Mouse (Mus musculus): Measurements from ENCODE around the gene Dnah12.

Gene Dnah12

GRCm38 (mm10) chr14:26878756-26879155 is 185.7 kb downstream of the Dnah12 start:
- in situ Hi-C loops (cut with MboI, MseI), result no loop called here

GRCm38 (mm10) chr14:26879976-26880375 is 186.9 kb downstream of the Dnah12 start:
- in situ Hi-C loops (cut with MboI, MseI), result no loop called here

DNA sequence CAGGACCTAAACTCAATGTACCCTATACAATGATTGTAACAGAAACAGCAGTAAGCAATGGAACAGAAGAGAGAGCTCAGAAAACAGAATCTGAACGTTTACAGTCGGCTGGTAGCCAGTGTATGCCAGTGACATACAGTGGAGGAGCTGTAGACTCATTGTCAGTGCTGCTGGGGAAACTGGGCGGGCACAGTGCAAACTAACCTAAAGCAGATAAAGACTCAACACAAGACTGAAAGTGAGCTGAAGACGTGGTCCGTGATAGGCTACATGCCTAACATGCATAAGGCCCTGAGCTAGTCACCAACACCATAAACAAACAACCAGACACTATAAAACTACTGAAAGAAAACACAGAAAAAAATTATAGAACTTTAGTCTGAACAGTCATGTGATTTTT is 188.6 kb downstream of the Dnah12 start:
- in situ Hi-C loops (cut with MboI, MseI), result no loop called here

GRCm38 (mm10) chr14:26887244-26887643 is 194.2 kb downstream of the Dnah12 start:
- in situ Hi-C loops (cut with MboI, MseI), result no loop called here

DNA sequence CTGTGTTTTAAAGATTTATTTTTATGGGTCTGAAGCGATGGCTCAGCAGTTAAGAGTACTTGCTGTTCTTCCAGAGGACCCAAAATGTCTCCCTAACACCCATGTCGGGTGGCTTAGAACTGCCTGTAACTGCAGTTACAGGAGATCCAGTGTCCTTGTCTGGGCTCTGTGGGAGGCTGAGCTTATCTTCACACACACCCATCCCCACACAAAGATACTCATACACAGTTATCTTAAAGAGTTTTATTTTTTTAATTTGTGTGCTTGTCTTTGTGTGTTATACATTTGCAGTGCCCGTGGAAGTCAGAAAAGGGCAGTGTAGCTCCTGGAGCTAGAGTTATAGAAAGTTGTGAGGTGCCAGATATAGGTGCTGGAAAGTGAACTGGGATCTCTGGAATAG is 197.7 kb downstream of the Dnah12 start:
- in situ Hi-C loops (cut with MboI, MseI), result no loop called here

- in situ Hi-C loops (cut with MboI, MseI), result no loop called here
These were observed 201.3 kb downstream of the Dnah12 start, which contains the start of gene Asb14 for GRCm38 (mm10) chr14:26894392-26894791. TSS of gene Asb14 (plus strand) at chr14:26894557.

DNA sequence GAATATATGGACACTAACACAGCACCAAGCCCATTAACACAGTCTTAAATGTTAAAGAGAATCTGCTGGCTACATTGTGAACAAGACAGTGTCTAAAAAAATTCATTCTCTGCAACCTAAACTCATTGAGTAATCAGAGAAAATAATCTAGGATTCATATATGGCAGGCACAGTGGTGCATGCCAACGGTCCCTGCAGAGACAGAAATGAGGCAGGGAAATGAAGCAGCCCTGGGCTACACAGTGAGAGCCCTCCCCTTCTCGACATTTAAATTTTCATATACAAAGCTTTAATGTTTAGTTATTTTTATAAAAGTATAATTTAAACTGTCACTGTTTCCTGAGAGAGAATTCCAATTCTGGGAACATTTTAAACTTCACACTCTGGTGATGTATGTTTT is 206.4 kb downstream of the Dnah12 start:
- in situ Hi-C loops (cut with MboI, MseI), result no loop called here

- in situ Hi-C loops (cut with MboI, MseI), result no loop called here
These were observed 207.8 kb downstream of the Dnah12 start for GRCm38 (mm10) chr14:26900893-26901292.

- in situ Hi-C loops (cut with MboI, MseI), result no loop called here
These were observed 214.3 kb downstream of the Dnah12 start for GRCm38 (mm10) chr14:26907401-26907800.

- in situ Hi-C loops (cut with MboI, MseI), result loop anchor here (5.0 kb wide), 1 partner anchor 83 kb away; no protein-coding TSS in a partner anchor
These were observed 217.4 kb downstream of the Dnah12 start for GRCm38 (mm10) chr14:26910461-26910860.

- in situ Hi-C loops (cut with MboI, MseI), result loop anchor here (5.0 kb wide), 1 partner anchor 84 kb away; no protein-coding TSS in a partner anchor
These were observed 218.1 kb downstream of the Dnah12 start for GRCm38 (mm10) chr14:26911201-26911600.

DNA sequence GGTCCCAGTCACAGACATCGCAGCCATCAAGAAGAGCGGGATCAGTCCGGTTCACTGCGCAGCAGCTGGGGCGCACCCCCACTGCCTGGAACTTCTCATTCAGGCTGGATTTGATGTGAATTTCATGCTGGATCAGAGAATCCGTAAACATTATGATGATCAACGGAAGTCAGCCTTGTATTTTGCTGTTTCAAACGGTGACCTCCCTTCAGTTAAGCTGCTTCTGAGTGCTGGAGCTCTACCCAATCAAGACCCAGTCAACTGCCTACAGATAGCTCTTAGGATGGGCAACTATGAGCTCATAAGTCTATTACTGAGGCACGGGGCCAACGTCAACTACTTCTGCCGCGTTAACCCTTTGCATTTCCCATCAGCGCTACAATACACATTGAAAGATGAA is 218.8 kb downstream of the Dnah12 start:
- in situ Hi-C loops (cut with MboI, MseI), result loop anchor here (5.0 kb wide), 1 partner anchor 85 kb away; no protein-coding TSS in a partner anchor

- in situ Hi-C loops (cut with MboI, MseI), result loop anchor here (5.0 kb wide), 1 partner anchor 86 kb away; no protein-coding TSS in a partner anchor
These were observed 220.7 kb downstream of the Dnah12 start for GRCm38 (mm10) chr14:26913681-26914268.

DNA sequence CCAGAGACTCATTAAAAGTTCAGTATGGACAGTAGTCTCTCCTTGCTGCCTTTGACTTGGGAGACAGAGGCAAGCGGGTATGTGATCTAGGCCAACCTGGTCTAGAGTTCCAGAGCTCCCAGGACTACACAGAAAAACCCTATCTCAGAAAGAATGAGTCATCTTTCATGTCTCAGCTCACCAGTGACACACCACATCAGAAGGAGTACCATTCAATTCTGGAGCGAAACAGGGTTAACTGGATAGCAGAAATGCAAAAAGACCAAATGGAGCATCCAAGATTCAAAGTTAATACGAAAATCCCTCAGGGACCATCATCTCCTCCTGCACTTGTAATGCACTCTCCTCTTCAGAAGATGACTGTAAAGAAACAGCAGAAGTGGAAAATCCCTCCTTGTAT is 226.2 kb downstream of the Dnah12 start:
- in situ Hi-C loops (cut with MboI, MseI), result no loop called here

GRCm38 (mm10) chr14:26923702-26924421 is 230.8 kb downstream of the Dnah12 start:
- in situ Hi-C loops (cut with MboI, MseI), result no loop called here

- in situ Hi-C loops (cut with MboI, MseI), result no loop called here
These were observed 241.8 kb downstream of the Dnah12 start for GRCm38 (mm10) chr14:26934891-26935290.

- in situ Hi-C loops (cut with MboI, MseI), result no loop called here
These were observed 242.5 kb downstream of the Dnah12 start for GRCm38 (mm10) chr14:26935558-26935957.

All from T-helper 2 cell (primary cell).